Mouse (Mus musculus): ENCODE data around the gene Purb.
A peak's percentile ranks its signal among the peaks of the same experiment; 100 is the strongest.
"Not testable (repeated sequence)": the region's sequence is repeated elsewhere in the genome, so short reads cannot be mapped to it uniquely, and the experiment has no call there.

Gene Purb

DNA sequence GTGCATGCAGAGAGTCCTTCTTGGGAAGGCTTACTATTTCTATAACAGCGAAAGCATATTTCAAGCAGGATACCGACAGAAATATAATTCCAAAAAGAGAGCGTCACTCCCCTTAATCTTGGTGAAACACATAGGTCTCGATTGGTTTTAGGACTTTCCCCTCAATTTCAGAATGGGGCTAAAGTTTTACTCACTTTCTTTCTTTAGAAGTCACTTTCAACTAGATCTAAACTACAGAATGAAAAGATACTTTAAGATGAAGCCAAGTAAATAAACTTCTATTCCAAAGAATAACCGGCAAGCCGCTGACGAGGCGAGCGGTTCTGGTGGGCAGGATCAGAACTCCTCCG, 32.0 kb downstream of the Purb start:
- no peak for DNase-seq

DNA sequence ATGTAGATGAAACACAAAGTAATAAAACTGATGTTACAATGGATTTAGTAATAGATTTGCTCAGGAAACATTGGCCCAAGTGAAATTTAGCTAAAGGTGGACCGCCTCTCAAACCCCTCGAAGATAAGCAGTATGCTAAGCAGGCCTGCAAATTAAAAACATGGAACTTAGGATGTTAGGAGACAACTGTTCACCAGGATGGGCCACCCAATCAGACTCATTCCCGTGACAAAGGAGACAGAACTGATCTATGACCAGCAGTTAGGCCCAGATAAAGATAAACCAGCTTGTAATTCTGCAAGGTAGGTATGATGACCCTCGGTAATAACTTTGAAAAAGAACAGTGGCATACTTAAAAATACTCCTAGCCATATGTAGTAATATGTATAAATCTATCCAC, 32.6 kb downstream of the Purb start:
- DNase-seq = no peak

DNA sequence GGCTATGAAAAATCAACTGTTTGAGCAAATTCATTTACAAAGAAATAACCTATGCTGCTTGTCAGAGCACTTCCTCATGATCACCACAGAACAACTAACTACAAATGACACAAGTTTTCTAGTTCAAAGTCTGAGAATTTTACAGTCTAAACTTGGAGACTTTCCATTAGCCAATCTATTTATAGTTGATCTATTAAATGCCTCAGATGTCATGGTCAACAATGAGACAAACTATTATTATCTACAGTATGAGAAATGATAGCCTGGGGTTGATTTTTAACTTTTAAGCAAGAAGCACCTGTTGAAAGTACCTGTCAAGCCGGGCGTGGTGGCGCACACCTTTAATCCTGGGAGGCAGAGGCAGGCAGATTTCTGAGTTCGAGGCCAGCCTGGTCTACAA, 33.2 kb downstream of the Purb start:
- peak; percentile 28 for DNase-seq

GRCm38 (mm10) chr11:6440171-6440570, 35.5 kb downstream of the Purb start:
- DNase-seq = no peak

DNA sequence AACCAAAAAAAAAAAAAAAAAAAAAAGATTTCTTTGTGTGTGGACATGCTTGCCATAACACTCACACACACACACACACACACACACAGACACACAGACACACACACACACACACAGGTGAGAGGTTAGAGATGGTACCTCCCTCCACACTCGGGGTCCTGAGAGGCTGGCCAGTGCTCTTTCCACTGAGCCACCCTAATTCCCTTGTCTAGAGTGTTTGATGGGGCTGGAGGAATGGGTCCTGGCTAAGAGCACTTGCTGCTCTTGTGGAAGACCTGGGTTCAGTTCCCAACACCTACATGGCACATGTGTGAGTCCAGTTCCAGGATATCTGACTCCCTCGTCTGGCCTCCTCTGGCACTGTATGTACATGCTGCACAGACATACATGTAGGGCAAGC, 38.0 kb downstream of the Purb start:
- DNase-seq = no peak

DNA sequence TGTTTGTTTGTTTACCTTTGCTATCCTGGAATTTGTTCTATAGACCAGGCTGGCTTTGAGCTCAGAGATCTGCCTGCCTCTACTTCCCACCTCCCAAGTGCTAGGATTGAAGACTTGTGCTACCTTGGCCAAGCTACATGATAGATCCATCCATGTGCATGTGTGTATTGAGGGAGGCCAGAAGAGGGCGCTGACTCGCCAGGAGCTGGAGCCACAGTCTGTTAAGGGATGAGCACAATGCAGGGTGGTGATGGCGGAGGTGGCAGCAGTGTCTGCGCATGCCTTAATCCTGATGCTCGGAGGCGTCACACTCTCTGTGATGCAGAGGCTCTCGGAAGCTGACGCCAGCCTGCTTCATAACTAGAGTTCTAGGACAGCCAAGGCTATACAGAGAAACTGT, 39.3 kb downstream of the Purb start:
- DNase-seq = peak in 1 of 2 experiments; percentile 55

- DNase-seq = no peak
Observed at GRCm38 (mm10) chr11:6430186-6430585, 45.5 kb downstream of the Purb start.

DNA sequence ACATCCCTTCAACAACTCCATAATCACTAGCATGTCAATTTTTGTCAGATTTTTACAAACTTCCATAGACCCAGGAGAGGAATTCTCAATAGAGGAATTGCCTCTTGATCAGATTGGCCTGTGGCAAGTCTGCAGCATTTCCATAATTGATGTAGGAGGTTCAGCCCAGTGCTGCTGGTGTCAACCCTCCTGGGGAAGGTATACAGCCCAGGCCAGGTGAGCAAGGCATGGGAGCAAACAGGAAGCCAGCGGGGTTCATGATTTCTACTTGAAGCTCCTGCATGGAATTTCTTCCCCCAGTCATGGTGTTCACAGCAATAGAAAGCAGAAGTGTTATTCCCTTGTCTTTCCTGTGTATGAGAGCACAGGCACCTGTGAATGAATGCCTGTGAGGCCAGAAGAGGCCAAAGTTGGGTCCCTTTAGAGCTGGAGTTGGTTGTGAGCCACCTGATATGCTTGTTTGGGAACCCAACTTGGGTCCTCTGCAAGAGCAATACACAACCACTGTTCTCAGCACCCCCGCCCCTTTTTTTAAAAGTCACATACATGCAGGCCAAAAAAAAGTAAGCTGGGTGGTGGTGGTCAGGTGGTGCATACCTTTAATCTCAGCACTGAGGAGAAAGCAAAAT, 54.9 kb downstream of the Purb start:
- DNase-seq = no peak

- DNase-seq = no peak
Observed at GRCm38 (mm10) chr11:6420283-6420703, 55.4 kb downstream of the Purb start.

DNA sequence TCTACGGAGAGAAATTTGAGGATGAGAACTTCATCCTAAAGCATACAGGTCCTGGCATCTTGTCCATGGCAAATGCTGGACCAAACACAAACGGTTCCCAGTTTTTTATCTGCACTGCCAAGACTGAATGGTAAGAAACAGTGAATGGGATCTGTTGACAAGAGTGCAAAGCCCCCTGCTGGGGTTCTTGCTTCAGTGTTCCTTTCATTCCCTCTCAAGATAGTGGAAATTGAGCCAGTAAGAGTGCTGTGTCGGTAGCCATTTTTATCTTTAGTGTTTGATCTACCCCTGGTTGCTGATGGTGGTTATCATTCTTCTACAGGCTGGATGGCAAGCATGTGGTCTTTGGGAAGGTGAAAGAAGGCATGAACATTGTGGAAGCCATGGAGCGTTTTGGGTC, 56.6 kb downstream of the Purb start:
- not testable (repeated sequence) for DNase-seq

GRCm38 (mm10) chr11:6418751-6419150, 57.0 kb downstream of the Purb start:
- no peak for DNase-seq

Data from kidney, adult 8-10 months (tissue).